Mouse (Mus musculus) layer of hippocampus, postnatal 36 days (tissue): ENCODE results near the gene Gpc6. TPM values are rescaled to one million over a fixed set of nuclear protein-coding genes. Genes with fewer than 3 reads are reported as not detected.
A peak's percentile ranks its signal among the peaks of the same experiment; 100 is the strongest.
"Not testable (repeated sequence)": the region's sequence is repeated elsewhere in the genome, so short reads cannot be mapped to it uniquely, and the experiment has no call there.

Experiments used
- DNase-seq, 2 experiments: peaks; one replicate each; pipeline ENCODE4 v3.0.0; 2022
- total RNA-seq, 2 experiments: library from RNA; stranded (reverse); gene quantifications; 2 replicates each; pipeline ENCODE4 v1.2.3; 2021

The Gpc6 gene
- total RNA-seq, 2 experiments from 2014 or later = 11.4 to 13.6 TPM

GRCm38 (mm10) chr14:117379979-117380378 lies 454.9 kb downstream of the Gpc6 start:
- DNase-seq = no peak

DNA sequence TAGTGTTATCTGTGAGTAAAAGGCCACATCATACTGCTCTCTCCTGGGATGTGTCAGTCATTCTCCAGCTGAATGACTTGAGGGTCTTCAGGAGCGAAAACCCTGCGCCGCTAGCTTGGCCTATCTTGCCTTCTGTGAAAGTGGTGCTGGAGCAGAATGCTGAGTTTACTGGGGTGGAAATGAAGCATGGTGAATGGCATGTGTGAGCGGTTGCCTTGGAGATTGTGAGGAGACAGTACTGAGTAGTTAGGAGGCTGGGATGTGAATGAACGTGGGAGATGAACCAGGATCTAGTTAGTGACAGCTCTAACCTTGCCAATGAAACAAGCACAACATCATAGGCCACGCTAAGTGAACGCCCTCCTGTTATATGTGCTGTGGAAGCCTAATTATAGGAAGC lies 458.1 kb downstream of the Gpc6 start:
- DNase-seq = peak in 1 of 2 experiments; percentile 5

- no peak for DNase-seq
Measured at GRCm38 (mm10) chr14:117384096-117384770, 459.1 kb downstream of the Gpc6 start.

DNA sequence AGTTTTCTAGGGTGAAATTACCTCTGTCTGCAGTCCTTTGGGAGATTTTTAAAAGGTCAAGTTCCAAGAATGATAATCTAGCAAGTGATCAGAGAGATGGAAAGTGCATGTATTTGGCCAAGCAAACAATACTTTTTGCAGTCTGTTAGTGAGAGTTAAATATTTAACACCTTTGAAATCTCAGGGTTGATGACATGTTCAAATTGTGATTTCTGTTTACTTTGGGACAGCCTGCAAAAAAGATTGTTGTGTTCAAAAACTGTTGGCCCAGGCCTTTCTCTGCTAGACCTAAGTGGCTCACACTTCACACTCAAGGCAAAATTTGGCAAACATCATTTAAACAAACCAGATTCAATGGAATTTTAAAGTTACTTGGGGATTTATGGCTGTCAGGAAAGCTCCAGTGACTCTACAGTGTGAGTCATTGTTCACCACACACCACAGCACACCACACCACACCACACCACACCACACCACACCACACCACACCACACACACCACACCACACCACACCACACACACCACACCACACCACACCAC lies 460.7 kb downstream of the Gpc6 start:
- no peak for DNase-seq

- no peak for DNase-seq
Measured at GRCm38 (mm10) chr14:117390794-117391320, 465.7 kb downstream of the Gpc6 start.

- DNase-seq = no peak
Measured at GRCm38 (mm10) chr14:117391412-117391811, 466.3 kb downstream of the Gpc6 start.

DNA sequence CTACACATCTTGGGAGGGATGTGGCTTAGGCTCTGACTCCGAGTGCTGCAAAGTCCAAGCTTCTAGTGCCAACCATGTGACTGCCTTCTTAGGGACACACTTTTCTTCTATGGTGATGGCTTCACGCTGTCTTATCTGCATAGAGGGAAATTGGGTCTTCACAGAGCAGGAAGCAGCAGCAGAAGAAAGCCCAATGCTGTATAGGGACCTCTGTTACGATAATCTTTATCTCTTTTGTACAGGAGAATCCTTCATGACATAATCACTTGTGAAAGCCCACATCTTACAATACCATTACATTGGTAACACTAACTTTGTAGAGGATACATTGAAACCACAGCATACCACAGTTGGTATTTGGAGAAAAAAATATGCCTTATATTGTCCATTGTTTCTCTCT lies 472.1 kb downstream of the Gpc6 start:
- no peak for DNase-seq

GRCm38 (mm10) chr14:117407824-117408524 lies 482.9 kb downstream of the Gpc6 start:
- no peak for DNase-seq

DNA sequence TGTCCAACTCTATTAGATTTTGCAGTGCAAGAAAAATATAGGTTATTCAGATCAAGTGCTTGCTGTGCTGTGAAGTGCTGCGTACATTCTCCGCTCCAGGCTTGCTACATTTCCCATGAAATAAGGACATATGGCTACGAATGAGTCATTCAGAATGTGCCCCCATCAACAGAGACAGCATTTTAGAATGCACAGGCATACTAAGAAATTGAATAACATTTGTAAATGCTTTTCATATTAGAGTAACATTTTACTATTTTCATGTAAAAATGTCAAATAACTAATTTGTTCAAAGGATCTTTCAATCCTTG lies 483.4 kb downstream of the Gpc6 start:
- DNase-seq = no peak

DNA sequence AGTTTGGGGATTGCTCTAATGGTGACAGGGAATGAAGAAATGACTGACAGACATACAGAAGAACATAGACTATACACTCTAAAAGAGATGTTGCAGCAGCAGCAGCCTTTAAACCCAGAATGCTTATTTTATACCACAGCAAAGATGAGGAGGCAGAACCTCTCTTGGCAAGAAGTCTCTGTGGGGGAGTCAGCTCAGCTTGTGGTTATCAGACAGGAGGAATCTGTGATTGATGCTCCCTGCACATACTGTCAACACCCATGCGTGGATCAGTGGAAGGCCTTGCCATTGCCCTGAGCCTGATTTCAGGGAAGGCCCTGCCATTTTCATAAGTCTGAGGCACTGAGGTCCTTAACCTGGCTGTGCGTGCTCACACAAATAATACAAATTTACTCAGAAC lies 484.7 kb downstream of the Gpc6 start:
- DNase-seq = peak; percentile 4 to 11

- DNase-seq = no peak
Measured at GRCm38 (mm10) chr14:117410511-117410910, 485.4 kb downstream of the Gpc6 start.

GRCm38 (mm10) chr14:117415045-117415444 lies 489.9 kb downstream of the Gpc6 start:
- no peak for DNase-seq

- DNase-seq = no peak
Measured at GRCm38 (mm10) chr14:117419561-117420218, 494.6 kb downstream of the Gpc6 start.

GRCm38 (mm10) chr14:117421170-117421569 lies 496.1 kb downstream of the Gpc6 start:
- DNase-seq = no peak

DNA sequence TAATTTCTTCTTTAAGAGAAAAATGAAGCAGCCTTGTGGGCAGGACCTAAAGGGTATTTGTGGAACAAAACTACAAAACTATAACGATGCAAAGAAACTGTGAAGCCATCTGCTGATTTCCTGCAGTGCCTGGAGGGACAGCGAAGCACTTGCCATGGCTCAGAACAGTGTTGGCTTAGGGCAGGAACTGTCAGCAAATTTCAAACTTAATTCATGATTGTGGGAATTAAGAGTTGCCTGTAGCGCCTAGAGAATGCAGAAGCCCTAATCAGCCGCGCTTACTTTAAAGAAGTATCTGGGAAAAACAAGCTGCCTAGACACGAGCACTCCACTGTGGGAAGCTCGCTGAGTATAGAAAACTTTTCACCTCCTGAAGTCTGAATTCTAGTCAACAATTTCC lies 501.0 kb downstream of the Gpc6 start:
- DNase-seq = no peak

GRCm38 (mm10) chr14:117427776-117428175 lies 502.7 kb downstream of the Gpc6 start:
- no peak for DNase-seq

DNA sequence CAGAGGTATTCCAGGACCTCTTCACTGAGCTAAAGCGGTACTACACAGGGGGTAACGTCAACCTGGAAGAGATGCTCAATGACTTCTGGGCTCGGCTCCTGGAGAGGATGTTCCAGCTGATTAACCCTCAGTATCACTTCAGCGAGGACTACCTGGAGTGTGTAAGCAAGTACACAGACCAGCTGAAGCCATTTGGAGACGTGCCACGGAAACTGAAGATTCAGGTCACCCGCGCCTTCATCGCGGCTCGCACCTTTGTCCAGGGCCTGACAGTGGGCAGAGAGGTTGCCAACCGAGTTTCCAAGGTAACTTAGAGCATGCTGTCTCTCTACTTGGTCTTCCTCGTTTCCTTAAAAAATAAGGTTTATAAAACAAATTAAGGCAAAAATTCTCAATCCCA lies 510.6 kb downstream of the Gpc6 start:
- DNase-seq = no peak

- DNase-seq = not testable (repeated sequence)
Measured at GRCm38 (mm10) chr14:117446675-117447231, 521.6 kb downstream of the Gpc6 start.

- no peak for DNase-seq
Measured at GRCm38 (mm10) chr14:117451391-117451991, 526.4 kb downstream of the Gpc6 start.

DNA sequence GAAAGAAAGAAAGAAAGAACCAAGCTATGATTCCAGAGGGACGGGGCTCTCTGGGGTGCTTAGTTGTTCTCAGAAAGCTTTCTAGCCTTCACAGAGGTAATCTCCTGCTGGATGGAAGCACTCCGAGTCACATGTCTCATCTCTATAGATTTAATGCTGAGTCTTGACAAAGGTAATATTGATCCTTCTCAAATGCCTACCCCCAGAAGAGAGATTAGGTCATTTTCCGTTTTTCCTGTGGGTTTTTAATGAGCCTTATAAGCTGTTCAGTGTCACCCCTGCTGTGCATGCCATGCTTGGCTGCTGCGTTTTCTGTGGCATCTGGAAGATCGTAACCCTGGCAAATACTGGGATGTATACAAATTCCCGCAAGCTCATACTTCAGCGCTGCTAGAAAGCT lies 527.0 kb downstream of the Gpc6 start:
- DNase-seq = no peak

- DNase-seq = no peak
Measured at GRCm38 (mm10) chr14:117473378-117473777, 548.3 kb downstream of the Gpc6 start.

GRCm38 (mm10) chr14:117478879-117479278 lies 553.8 kb downstream of the Gpc6 start:
- no peak for DNase-seq
